Mouse (Mus musculus) embryonic facial prominence, embryonic 11.5 days (tissue): ENCODE data around the gene Thra. TPM values are rescaled to one million over a fixed set of nuclear protein-coding genes. Genes with fewer than 3 reads are reported as not detected.
A peak's percentile ranks its signal among the peaks of the same experiment; 100 is the strongest.

ENCODE experiments used
- ATAC-seq: fragments of 200-750 bp; cut with Nextera tagmentation; replicated peaks from 2 replicates; pipeline ENCODE4 v1.8.0; 2017; ENCODE audit warnings: low read depth; ENCODE audit not compliant: insufficient number of reproducible peaks, low FRiP score, low TSS enrichment
- DNase-seq: peaks from one replicate; pipeline ENCODE4 v3.0.0-alpha.2; 2015; ENCODE audit warnings: low spot score
- H3K27ac ChIP-seq: fragments of 300-500 bp; sonication (generic); replicated peaks from 2 replicates; pipeline ENCODE4 v1.5.1; 2014; ENCODE audit warnings: mild to moderate bottlenecking, low read depth, low read length, control low read depth
- H3K27me3 ChIP-seq: fragments of 300-500 bp; sonication (generic); 2 replicates; pipeline ENCODE4 v1.6.1; 2014; ENCODE audit warnings: mild to moderate bottlenecking, low read length, moderate library complexity, mixed read lengths; ENCODE audit not compliant: control insufficient read depth, insufficient read depth
- H3K36me3 ChIP-seq: fragments of 300-500 bp; sonication (generic); replicated peaks from 2 replicates; pipeline ENCODE4 v1.6.1; 2014; ENCODE audit warnings: low read depth, mild to moderate bottlenecking, low read length, moderate library complexity, mixed read lengths; ENCODE audit not compliant: control insufficient read depth, insufficient read depth
- H3K4me1 ChIP-seq: fragments of 300-500 bp; sonication (generic); 2 replicates; pipeline ENCODE4 v1.6.1; 2014; ENCODE audit warnings: low read length, mixed read lengths; ENCODE audit not compliant: control insufficient read depth, insufficient read depth
- H3K4me2 ChIP-seq: fragments of 300-500 bp; sonication (generic); 2 replicates; pipeline ENCODE4 v1.6.1; 2014; ENCODE audit warnings: low read depth, mild to moderate bottlenecking, control low read depth, low read length, moderate library complexity
- H3K4me3 ChIP-seq: fragments of 300-500 bp; sonication (generic); 2 replicates; pipeline ENCODE4 v1.5.1; 2014; ENCODE audit warnings: low read depth, low read length, control low read depth
- H3K9ac ChIP-seq: fragments of 300-500 bp; sonication (generic); replicated peaks from 2 replicates; pipeline ENCODE4 v1.6.1; 2014; ENCODE audit warnings: mild to moderate bottlenecking, control low read depth, low read length
- H3K9me3 ChIP-seq: fragments of 300-500 bp; sonication (generic); replicated peaks from 2 replicates; pipeline ENCODE4 v1.6.1; 2016; ENCODE audit warnings: mild to moderate bottlenecking, low read length, inconsistent platforms, mixed read lengths; ENCODE audit not compliant: control insufficient read depth
- WGBS: fragments of 180-500 bp; shearing (Covaris S2); extraction: QIAGEN DNeasy Blood & Tissue Kit; methylation state at CpG from one replicate; pipeline ENCODE4 v1.1.7; 2014; 5-methylcytosine and 5-hydroxymethylcytosine counted together
- polyA plus RNA-seq: library from polyadenylated mRNA; unstranded; fragments of >200 nt; fragmentation: Nextera tagmentation; extraction: Ambion mirVana; gene quantifications from 2 replicates; pipeline ENCODE4 v1.2.1, GENCODE M21; 2014

The Thra gene
- polyA plus RNA-seq, 1 experiment from 2014 or later = 19.7 TPM

DNA sequence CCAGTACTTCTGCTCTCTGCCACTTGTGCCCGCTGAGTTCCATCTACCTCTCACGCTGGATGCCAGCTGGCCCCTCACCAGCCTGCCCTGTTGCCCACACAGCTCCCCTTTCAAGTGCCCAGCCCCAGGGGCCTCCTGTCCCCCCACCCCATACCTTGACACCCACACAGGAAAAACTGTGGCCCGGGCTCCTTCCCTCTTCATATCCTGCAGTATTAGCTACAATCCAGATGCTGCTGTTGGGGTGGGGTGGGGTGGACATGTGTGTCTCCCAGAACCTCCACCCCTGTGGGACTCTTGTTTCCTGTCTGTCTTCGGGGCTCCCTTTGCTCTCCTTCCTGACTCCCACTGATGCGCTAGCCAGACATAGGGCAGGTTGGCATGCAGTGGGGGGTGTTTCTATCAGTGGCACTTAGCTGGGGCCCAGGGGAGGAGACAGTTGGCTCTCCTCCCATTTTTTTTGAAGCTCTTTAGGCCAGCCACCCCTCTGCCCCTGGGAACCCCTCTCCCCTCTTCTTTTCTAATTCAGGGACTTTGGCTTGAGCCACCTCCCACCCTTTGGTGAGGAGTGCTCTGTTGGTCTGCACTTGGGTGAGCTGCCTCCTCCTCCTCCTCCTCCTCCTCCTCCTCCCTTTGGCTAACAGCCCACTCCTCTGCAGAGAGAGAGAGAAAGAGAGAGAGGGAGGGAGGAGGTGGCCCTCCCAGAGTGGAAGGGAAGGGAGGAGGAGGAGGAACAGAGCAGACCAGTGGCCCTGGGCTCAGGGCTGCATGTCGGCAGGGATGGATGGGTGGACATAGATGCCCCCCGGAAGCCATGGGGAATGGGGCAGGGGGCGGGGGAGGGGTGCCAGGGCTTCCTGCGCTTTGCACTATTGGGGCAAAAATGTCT is 25.2 kb downstream of the Thra start:
- DNase-seq (no peak), ATAC-seq (no peak)
- H3K36me3 ChIP-seq = peaks cover 5% of the 10 kb centered on the region
- no peak overlapping the region for H3K27ac ChIP-seq
- H3K4me2 ChIP-seq = no peak overlapping the region
- peaks cover 15% of the 10 kb centered on the region; the same call in 1 of the 2 replicates for H3K4me1 ChIP-seq
- peak overlapping the region; percentile 13; the same call in 1 of the 2 replicates for H3K9ac ChIP-seq
- no peaks in the 10 kb centered on the region for H3K9me3 ChIP-seq
- H3K4me3 ChIP-seq = no peak overlapping the region
- 53% methylated on average over 8 of the region's 9 CpGs for WGBS
- no peaks in the 10 kb centered on the region for H3K27me3 ChIP-seq

DNA sequence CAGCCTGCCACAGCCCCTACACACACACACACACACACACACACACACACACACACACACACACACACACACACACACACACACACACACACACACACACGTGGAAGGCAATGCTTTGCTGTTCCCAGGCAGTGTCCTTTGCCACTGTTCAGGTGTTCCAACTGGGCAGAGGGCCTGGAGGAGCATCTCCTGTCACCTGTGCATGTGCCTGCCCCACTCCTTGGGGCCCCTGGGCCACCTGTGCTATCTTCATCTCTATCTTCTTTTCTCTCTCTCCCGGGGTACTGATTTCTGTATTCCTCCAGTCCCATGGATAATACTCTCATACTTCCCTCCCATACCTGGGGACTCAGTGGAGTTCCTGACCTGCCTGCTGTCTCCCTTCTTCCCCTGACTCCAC is 25.9 kb downstream of the Thra start:
- peaks cover 5% of the 10 kb centered on the region for H3K36me3 ChIP-seq
- peaks cover 15% of the 10 kb centered on the region; the same call in 1 of the 2 replicates for H3K4me1 ChIP-seq
- no peak for DNase-seq
- H3K4me2 ChIP-seq = no peak overlapping the region
- H3K27ac ChIP-seq = no peak overlapping the region
- H3K4me3 ChIP-seq = no peak overlapping the region
- H3K27me3 ChIP-seq = no peaks in the 10 kb centered on the region
- no peak for ATAC-seq
- no peak overlapping the region for H3K9ac ChIP-seq
- WGBS = 41% methylated on average over 2 of the region's 2 CpGs
- no peaks in the 10 kb centered on the region for H3K9me3 ChIP-seq

DNA sequence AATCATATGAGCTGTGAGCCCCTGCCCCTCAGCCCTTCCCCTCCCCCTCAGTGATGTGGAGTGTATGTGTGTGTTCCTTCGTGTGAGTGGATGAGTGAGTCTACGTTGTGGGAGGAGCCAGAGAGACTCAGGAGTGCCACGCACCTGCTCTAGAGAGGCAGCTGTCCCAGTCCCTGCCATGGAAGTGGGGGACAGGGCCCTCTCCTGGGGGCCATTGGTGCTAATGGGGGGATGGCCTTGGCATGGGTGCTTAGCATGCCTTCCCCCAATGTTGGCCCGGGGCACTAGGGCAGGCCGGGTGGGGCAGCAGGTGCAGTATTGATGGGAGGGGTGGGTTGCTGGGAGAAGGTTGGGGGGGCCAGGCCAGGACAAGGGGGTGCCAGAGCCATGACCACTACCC is 26.4 kb downstream of the Thra start:
- Histone ChIP-seq H3K9ac (no peak overlapping the region), H3K4me3 (no peak overlapping the region), H3K4me1 (peaks cover 15% of the 10 kb centered on the region; the same call in 1 of the 2 replicates), H3K9me3 (no peaks in the 10 kb centered on the region), H3K27ac (no peak overlapping the region), H3K36me3 (peaks cover 3% of the 10 kb centered on the region), H3K27me3 (no peaks in the 10 kb centered on the region), H3K4me2 (no peak overlapping the region)
- WGBS = 52% methylated on average over 5 of the region's 5 CpGs
- DNase-seq (no peak), ATAC-seq (peak; percentile 40; the same call in 1 of the 2 replicates)

DNA sequence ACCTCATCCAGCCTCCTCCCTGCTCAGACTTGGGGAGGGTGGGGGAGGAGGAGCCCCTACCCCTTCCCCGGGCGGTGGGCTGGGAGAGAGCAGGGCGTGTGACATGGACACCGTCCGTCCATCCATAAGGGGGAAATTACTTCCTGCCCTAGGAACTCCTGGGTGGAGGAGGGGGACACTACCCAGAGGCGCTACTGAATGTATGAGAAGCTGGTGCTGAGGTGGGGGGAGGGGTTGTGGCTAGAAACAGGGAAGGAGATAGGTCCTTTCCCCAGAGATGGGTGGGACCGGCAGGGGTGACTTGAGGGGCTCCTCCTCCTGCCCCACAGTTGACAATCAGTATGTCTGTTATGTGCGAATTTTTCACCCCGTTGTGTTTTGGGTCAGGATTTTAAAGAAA is 26.8 kb downstream of the Thra start:
- H3K36me3 ChIP-seq = peaks cover 3% of the 10 kb centered on the region; the same call in 1 of the 2 replicates
- H3K4me2 ChIP-seq = no peak overlapping the region
- H3K27me3 ChIP-seq = no peaks in the 10 kb centered on the region
- H3K4me1 ChIP-seq = peaks cover 15% of the 10 kb centered on the region; the same call in 1 of the 2 replicates
- ATAC-seq (0 out of 2 replicates have a peak, but pooled peaks have one; percentile 17), DNase-seq (peak; percentile 58)
- WGBS = 14% methylated on average over 9 of the region's 9 CpGs
- no peak overlapping the region for H3K4me3 ChIP-seq
- H3K9ac ChIP-seq = no peak overlapping the region
- H3K27ac ChIP-seq = no peak overlapping the region
- H3K9me3 ChIP-seq = no peaks in the 10 kb centered on the region

DNA sequence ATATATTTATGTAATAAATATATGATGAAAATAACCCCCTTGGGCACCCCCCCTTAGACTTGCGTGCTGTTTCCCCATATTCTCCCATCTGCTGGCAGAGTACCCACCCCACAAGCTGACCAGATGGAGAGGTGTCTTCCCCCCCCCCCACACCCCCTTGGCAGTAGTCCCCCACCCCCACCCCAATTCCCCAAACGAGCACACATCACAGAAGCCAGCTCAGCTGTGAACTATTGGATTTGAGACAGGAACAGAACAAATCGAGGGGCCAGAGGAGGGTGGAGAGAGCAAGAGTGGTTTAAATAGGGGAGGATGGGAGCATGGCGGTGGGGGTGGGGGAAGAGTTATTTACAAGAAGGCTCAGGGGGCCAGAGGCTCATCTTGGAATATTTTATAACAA is 27.3 kb downstream of the Thra start:
- no peak for DNase-seq
- Histone ChIP-seq H3K4me1 (peaks cover 15% of the 10 kb centered on the region; the same call in 1 of the 2 replicates), H3K4me3 (no peak overlapping the region), H3K9ac (no peak overlapping the region; the same call in 1 of the 2 replicates), H3K27ac (0 out of 2 replicates have a peak overlapping the region, but pooled peaks have one; percentile 35), H3K36me3 (peaks cover 3% of the 10 kb centered on the region; the same call in 1 of the 2 replicates), H3K4me2 (peak overlapping the region; percentile 36), H3K27me3 (no peaks in the 10 kb centered on the region), H3K9me3 (no peaks in the 10 kb centered on the region)
- no peak for ATAC-seq
- 26% methylated on average over 4 of the region's 4 CpGs for WGBS

DNA sequence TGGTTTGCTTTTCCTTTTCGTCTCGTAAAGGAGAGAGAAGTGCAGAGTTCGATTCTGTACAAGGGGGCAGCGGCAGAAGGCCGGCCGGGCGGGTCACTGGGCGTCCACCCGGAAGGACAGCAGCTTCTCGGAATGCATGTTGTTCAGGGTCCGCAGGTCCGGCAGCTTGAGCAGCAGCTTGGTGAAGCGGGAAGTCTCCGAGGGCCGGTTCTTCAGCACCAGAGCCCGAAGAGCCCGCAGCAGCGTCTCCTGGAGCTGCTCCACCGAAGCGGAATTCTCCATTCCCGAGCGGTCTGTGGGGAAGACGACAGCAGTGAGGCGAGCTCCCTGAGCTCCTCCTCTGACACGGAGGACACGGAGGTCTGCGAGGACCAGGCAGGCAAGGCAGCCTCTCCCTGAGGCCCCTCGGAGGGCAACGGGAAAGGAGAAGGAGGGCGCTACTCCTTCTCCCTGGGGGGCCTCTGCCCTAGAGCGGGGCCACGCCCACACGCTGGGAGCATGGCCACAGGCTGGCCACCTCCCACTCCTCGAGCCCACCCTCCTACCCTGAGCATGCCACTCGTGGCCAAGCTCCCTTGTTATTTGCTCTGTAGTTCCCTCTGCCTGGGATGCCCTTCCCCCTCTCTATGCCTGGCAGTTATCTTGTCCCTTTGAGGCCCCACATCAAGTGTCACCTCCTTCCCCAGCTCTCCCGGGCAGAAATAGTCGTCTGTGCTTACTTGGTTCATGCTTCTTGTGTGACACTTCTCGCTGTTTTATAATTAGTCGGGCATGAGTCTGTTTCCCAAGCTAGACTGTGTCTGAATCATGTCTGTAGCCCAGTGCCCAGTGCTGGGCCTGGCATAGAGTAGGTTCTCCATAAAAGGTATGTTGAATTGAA is 27.9 kb downstream of the Thra start:
- no peak for ATAC-seq
- Histone ChIP-seq H3K27me3 (no peaks in the 10 kb centered on the region), H3K27ac (0 out of 2 replicates have a peak overlapping the region, but pooled peaks have one; percentile 35), H3K36me3 (no peaks in the 10 kb centered on the region; the same call in 1 of the 2 replicates), H3K9ac (peak overlapping the region; percentile 41), H3K4me2 (peak overlapping the region; percentile 36), H3K9me3 (no peaks in the 10 kb centered on the region), H3K4me1 (peaks cover 17% of the 10 kb centered on the region; the same call in 1 of the 2 replicates), H3K4me3 (peak overlapping the region; percentile 12; the same call in 1 of the 2 replicates)
- no peak for DNase-seq
- 27% methylated on average over 39 of the region's 39 CpGs for WGBS

DNA sequence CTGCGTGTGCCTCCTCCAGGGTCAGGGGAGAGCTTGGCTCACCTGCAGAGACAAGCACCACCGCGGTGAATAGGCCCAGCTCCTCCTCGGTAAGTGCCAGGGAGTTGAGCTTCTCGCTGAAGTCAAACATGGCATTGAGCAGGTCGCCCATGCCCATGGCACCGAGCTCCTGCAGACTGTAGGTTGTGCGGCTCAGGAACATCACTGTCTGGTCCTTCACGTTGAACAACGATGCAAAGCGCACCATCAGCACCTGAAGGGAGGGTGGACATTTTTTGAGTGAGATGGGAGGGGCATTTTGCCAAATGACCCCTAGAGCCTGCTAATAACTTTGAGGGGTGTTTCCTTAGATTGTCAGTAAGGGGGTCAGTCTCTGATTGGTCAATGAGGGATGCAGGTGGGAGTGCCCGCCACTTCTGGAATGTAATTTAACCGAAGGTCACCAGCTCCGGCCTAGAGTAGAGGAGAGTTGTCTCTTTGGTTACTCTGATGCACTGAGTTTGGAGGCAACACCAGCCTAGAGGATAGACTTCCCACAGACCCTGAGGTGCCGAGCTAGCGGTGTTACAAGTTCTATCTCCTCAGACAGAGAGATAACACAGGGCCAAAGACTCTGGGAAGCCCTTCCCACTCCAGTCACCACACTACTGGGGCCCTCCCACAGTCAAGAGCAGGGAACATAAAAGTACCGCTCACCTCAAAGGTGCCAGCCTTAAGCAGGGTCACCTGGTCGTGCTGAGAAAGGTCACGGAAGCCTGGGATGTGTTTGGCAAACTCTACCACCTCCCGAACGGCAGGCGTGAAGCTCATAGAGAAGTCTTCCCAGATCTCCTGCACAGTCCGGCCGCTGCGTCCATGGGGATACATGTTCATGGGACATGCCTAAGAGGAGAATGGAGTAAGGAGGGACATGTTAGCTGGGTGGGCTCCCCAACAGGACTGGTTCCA is 28.8 kb downstream of the Thra start:
- Histone ChIP-seq H3K27ac (no peak overlapping the region), H3K9me3 (no peaks in the 10 kb centered on the region), H3K36me3 (no peaks in the 10 kb centered on the region; the same call in 1 of the 2 replicates), H3K4me1 (peaks cover 23% of the 10 kb centered on the region), H3K27me3 (no peaks in the 10 kb centered on the region), H3K9ac (no peak overlapping the region), H3K4me3 (no peak overlapping the region), H3K4me2 (no peak overlapping the region)
- 88% methylated on average over 25 of the region's 25 CpGs for WGBS
- ATAC-seq (no peak), DNase-seq (no peak)
